Mouse (Mus musculus): ENCODE measurements around the gene Pou6f1.

- TF ChIP-seq CTCF (IDR thresholded peaks at IDR 0.05; ENCODE audit: low read depth) (peak; percentile 74), EP300 (optimal IDR thresholded peaks at IDR 0.05) (no peak)
Measured at GRCm38 (mm10) chr15:100537913-100538312, 61.9 kb downstream of the Pou6f1 start.

Measured in stomach, postnatal 0 days (tissue).